26 mouse cellular contexts compared by ENCODE assay signal in genomic region chr9:23374789-23375460, GRCm38 (mm10).
A peak's percentile ranks its signal among the peaks of the same experiment; 100 is the strongest.
DNase-seq lines count a peak whose midpoint lies in the region; ATAC-seq and TF ChIP-seq lines count a peak whose summit lies in the region.
"Had no signal": no experiment of that assay in that cellular context is flagged by ENCODE, and none has a peak within 500 bp of the region (broad histone marks: within the 10 kb centered on the region; RNA-seq: fewer than 3 reads in every experiment).

No protein-coding gene starts in this region.

- peaks cover 2% of the 10 kb centered on the region; the same call in 1 of the 2 replicates for H3K27me3 ChIP-seq in limb, embryonic 13.5 days
- no peaks in the 10 kb centered on the region for H3K27me3 ChIP-seq in limb, embryonic 10.5 days (ENCODE audit: low read depth, poor library complexity, severe bottlenecking)
- H3K27me3 ChIP-seq in limb, embryonic 14.5 days (ENCODE audit: control insufficient read depth, insufficient read depth, low read length), result no peaks in the 10 kb centered on the region
- H3K27me3 ChIP-seq in hindbrain, embryonic 10.5 days (ENCODE audit: insufficient read depth, poor library complexity, severe bottlenecking), result no peaks in the 10 kb centered on the region
- H3K27me3 ChIP-seq: kidney, embryonic 15.5 days; limb, embryonic 15.5 days; midbrain, embryonic 15.5 days; neural tube, embryonic 13.5 days had no signal

- H3K4me1 ChIP-seq in limb, embryonic 13.5 days, result peaks cover 31% of the 10 kb centered on the region
- peaks cover 17% of the 10 kb centered on the region for H3K4me1 ChIP-seq in limb, embryonic 10.5 days
- H3K4me1 ChIP-seq in limb, embryonic 14.5 days (ENCODE audit: control insufficient read depth, insufficient read depth, low read length), result peaks cover 21% of the 10 kb centered on the region
- H3K4me1 ChIP-seq in hindbrain, embryonic 10.5 days (replicated peaks), result peaks cover 32% of the 10 kb centered on the region

- no peak overlapping the region for H3K27ac ChIP-seq in limb, embryonic 13.5 days
- no peak overlapping the region for H3K27ac ChIP-seq in limb, embryonic 10.5 days
- H3K27ac ChIP-seq in limb, embryonic 14.5 days (replicated peaks; ENCODE audit: low read depth, low read length), result no peak overlapping the region
- H3K27ac ChIP-seq in hindbrain, embryonic 10.5 days, result no peak overlapping the region
- H3K27ac ChIP-seq: kidney, embryonic 15.5 days; limb, embryonic 15.5 days; liver, embryonic 14.5 days; midbrain, embryonic 15.5 days; neural tube, embryonic 13.5 days had no signal

- no peak for TF ChIP-seq POLR2A in limb, embryonic 14.5 days (IDR thresholded peaks at IDR 0.05; ENCODE audit: borderline replicate concordance, extremely low read depth, insufficient read depth, insufficient read length)

- no peak overlapping the region for H3K9ac ChIP-seq in limb, embryonic 13.5 days
- H3K9ac ChIP-seq in limb, embryonic 14.5 days (ENCODE audit: low read depth, low read length, severe bottlenecking), result no peak overlapping the region
- H3K9ac ChIP-seq: kidney, embryonic 15.5 days; limb, embryonic 15.5 days; liver, embryonic 14.5 days; midbrain, embryonic 15.5 days; neural tube, embryonic 13.5 days had no signal

- DNase-seq in limb, embryonic 10.5 days (ENCODE audit: low spot score), result no peak
- DNase-seq in 3134 (ENCODE audit: extremely low read depth, insufficient read length, low spot score), result peak; percentile 32
- peak; percentile 25 for DNase-seq in 3T3-L1 (ENCODE audit: low read depth, low spot score)
- DNase-seq in limb, embryonic 14.5 days (ENCODE audit: low spot score), result no peak
- no peak for DNase-seq in cerebellum, postnatal 4 days (ENCODE audit: low spot score in 2 of 2)
- DNase-seq in hindbrain, embryonic 10.5 days (ENCODE audit: low spot score), result no peak
- DNase-seq: adrenal gland, postnatal 36 days; cerebellum, adult 11 months; cerebellum, adult 9-11 months; gastrocnemius, postnatal 14 days; kidney, postnatal 36 days; layer of hippocampus, postnatal 36 days; lung, postnatal 4 days; retina, postnatal 1 day; right cerebral cortex, postnatal 25 days; spleen, adult 18-20 months; thymus, postnatal 25 days had no signal

- 35% methylated on average over 4 of the region's 4 CpGs for WGBS in limb, embryonic 13.5 days
- 82% methylated on average over 4 of the region's 4 CpGs for WGBS in limb, embryonic 10.5 days
- 40% methylated on average over 4 of the region's 4 CpGs for WGBS in limb, embryonic 14.5 days
- WGBS in hindbrain, embryonic 10.5 days, result 61% methylated on average over 4 of the region's 4 CpGs

- no peaks in the 10 kb centered on the region for H3K36me3 ChIP-seq in limb, embryonic 13.5 days
- H3K36me3 ChIP-seq in limb, embryonic 10.5 days, result no peaks in the 10 kb centered on the region
- no peaks in the 10 kb centered on the region for H3K36me3 ChIP-seq in limb, embryonic 14.5 days (ENCODE audit: control insufficient read depth, insufficient read depth, low read length)
- H3K36me3 ChIP-seq in hindbrain, embryonic 10.5 days, result no peaks in the 10 kb centered on the region
- H3K36me3 ChIP-seq: kidney, embryonic 15.5 days; limb, embryonic 15.5 days; midbrain, embryonic 15.5 days; neural tube, embryonic 13.5 days had no signal

- H3K9me3 ChIP-seq in limb, embryonic 13.5 days, result no peaks in the 10 kb centered on the region
- H3K9me3 ChIP-seq in limb, embryonic 10.5 days (replicated peaks), result no peaks in the 10 kb centered on the region
- no peaks in the 10 kb centered on the region for H3K9me3 ChIP-seq in limb, embryonic 14.5 days (ENCODE audit: control insufficient read depth, low read length)
- no peaks in the 10 kb centered on the region for H3K9me3 ChIP-seq in hindbrain, embryonic 10.5 days
- H3K9me3 ChIP-seq: kidney, embryonic 15.5 days; limb, embryonic 15.5 days; midbrain, embryonic 15.5 days; neural tube, embryonic 13.5 days had no signal

- ATAC-seq in limb, embryonic 13.5 days (ENCODE audit: low FRiP score, low read depth), result peak; percentile 30
- peak; percentile 38 for ATAC-seq in limb, embryonic 14.5 days (ENCODE audit: low FRiP score, low read depth)
- ATAC-seq: hindbrain, embryonic 16.5 days; intestine, embryonic 16.5 days; midbrain, embryonic 15.5 days had no signal

- no peak overlapping the region for H3K4me3 ChIP-seq in limb, embryonic 13.5 days
- no peak overlapping the region for H3K4me3 ChIP-seq in limb, embryonic 10.5 days
- H3K4me3 ChIP-seq in limb, embryonic 14.5 days (replicated peaks; ENCODE audit: low read length), result no peak overlapping the region
- no peak overlapping the region for H3K4me3 ChIP-seq in hindbrain, embryonic 10.5 days
- H3K4me3 ChIP-seq: kidney, embryonic 15.5 days; limb, embryonic 15.5 days; midbrain, embryonic 15.5 days; neural tube, embryonic 13.5 days had no signal

- H3K4me2 ChIP-seq in limb, embryonic 13.5 days (replicated peaks), result no peak overlapping the region
- H3K4me2 ChIP-seq in limb, embryonic 14.5 days (replicated peaks; ENCODE audit: low read depth, low read length, severe bottlenecking), result no peak overlapping the region
- H3K4me2 ChIP-seq: heart, embryonic 11.5 days; kidney, embryonic 15.5 days; limb, embryonic 15.5 days; midbrain, embryonic 15.5 days; neural tube, embryonic 13.5 days had no signal

Comparison
In these comparisons a context has a peak if more than half of its experiments do, and no peak if none do; other contexts are left out.
1. DNase-seq: peak in 3134 (single experiment) and 3T3-L1 (single experiment); none in limb, embryonic 10.5 days (single experiment), limb, embryonic 14.5 days (single experiment), cerebellum, postnatal 4 days (0 of 2) and hindbrain, embryonic 10.5 days (single experiment).